8 mouse cellular contexts compared by ENCODE assay signal in genomic region chr4:123050681-123051211, GRCm38 (mm10). TPM values are rescaled to one million over a fixed set of nuclear protein-coding genes. Genes with fewer than 3 reads are reported as not detected.
DNase-seq lines count a peak whose midpoint lies in the region; ATAC-seq and TF ChIP-seq lines count a peak whose summit lies in the region.

No protein-coding gene starts in this region.

- peak overlapping the region; percentile 38; the same call in 1 of the 2 replicates for H3K27ac ChIP-seq in heart, embryonic 16.5 days (ENCODE audit: low read length)
- no peak overlapping the region for H3K27ac ChIP-seq in liver, postnatal 0 days (ENCODE audit: low read depth)

- TF ChIP-seq CTCF in liver, postnatal 0 days (IDR thresholded peaks at IDR 0.05; ENCODE audit: low read depth): no peak

- H3K27me3 ChIP-seq in heart, embryonic 16.5 days (ENCODE audit: control insufficient read depth, insufficient read depth, low read length): peaks cover 11% of the 10 kb centered on the region
- no peaks in the 10 kb centered on the region for H3K27me3 ChIP-seq in liver, postnatal 0 days (ENCODE audit: insufficient read depth, low read length)

- no peak overlapping the region for H3K9ac ChIP-seq in heart, embryonic 16.5 days (ENCODE audit: low read length)
- no peak overlapping the region for H3K9ac ChIP-seq in liver, postnatal 0 days (replicated peaks)

- WGBS in heart, embryonic 16.5 days: 22% methylated on average over 5 of the region's 5 CpGs
- WGBS in liver, postnatal 0 days (ENCODE audit: insufficient replicate concordance): 69% methylated on average over 5 of the region's 5 CpGs

- no peak for TF ChIP-seq EP300 in liver, postnatal 0 days (IDR thresholded peaks at IDR 0.05; ENCODE audit: low read depth)

- no peaks in the 10 kb centered on the region for H3K9me3 ChIP-seq in heart, embryonic 16.5 days (replicated peaks; ENCODE audit: control insufficient read depth, low read length)
- H3K9me3 ChIP-seq in liver, postnatal 0 days (ENCODE audit: low read length): no peaks in the 10 kb centered on the region

- peak overlapping the region; percentile 14; the same call in 1 of the 2 replicates for H3K4me2 ChIP-seq in heart, embryonic 16.5 days (ENCODE audit: low read depth, low read length)
- no peak overlapping the region for H3K4me2 ChIP-seq in liver, postnatal 0 days (ENCODE audit: low read depth, low read length)

- peak; percentile 92 for ATAC-seq in heart, embryonic 16.5 days (replicated peaks; ENCODE audit: extremely low read depth, insufficient read depth, low FRiP score)
- ATAC-seq in liver, postnatal 0 days: peak; percentile 96

- peaks cover 25% of the 10 kb centered on the region for H3K4me1 ChIP-seq in heart, embryonic 16.5 days (ENCODE audit: control insufficient read depth, insufficient read depth, low read length)
- peaks cover 13% of the 10 kb centered on the region for H3K4me1 ChIP-seq in liver, postnatal 0 days (ENCODE audit: insufficient read depth)

- H3K36me3 ChIP-seq in heart, embryonic 16.5 days (ENCODE audit: control insufficient read depth, insufficient read depth): peaks cover 31% of the 10 kb centered on the region
- peaks cover 48% of the 10 kb centered on the region for H3K36me3 ChIP-seq in liver, postnatal 0 days (replicated peaks; ENCODE audit: insufficient read depth, low read length)

- DNase-seq in 416B (ENCODE audit: low read depth): peak; percentile 86
- DNase-seq in adrenal gland, adult 18-20 months (ENCODE audit: low spot score in 2 of 2): peak; percentile 73 to 78
- peak; percentile 25 for DNase-seq in fibroblast of lung, adult 2 months (ENCODE audit: low read depth)
- DNase-seq in kidney, postnatal 36 days: peak; percentile 91 to 92
- DNase-seq in liver, postnatal 0 days: peak; percentile 86
- DNase-seq in ovary, postnatal 10 days (ENCODE audit: low spot score): peak; percentile 65
- peak; percentile 4 for DNase-seq in thymus, postnatal 14 days

- H3K4me3 ChIP-seq in heart, embryonic 16.5 days (ENCODE audit: low read length): no peak overlapping the region
- H3K4me3 ChIP-seq in liver, postnatal 0 days (ENCODE audit: low read depth, low read length): no peak overlapping the region

RNA-seq across cellular contexts. Expression of gene Trit1, which starts 34.3 kb away (rescaled TPM):
- total RNA-seq in adrenal gland, adult 18-20 months (2021): 10 to 100 TPM; 18.2 to 19.7 TPM
- polyA plus RNA-seq in heart, embryonic 16.5 days (2015; fragmentation: Nextera tagmentation; extraction: Ambion mirVana): 9.9 and 11.0 TPM in 2 replicates
- polyA plus RNA-seq in liver, postnatal 0 days (2015; fragmentation: Nextera tagmentation; extraction: Ambion mirVana): 7.1 and 7.5 TPM in 2 replicates

RNA-seq across cellular contexts. Expression of gene Bmp8b, which starts 54.2 kb away (rescaled TPM):
- total RNA-seq in adrenal gland, adult 18-20 months (2021): under 1 TPM; 0.17 to 0.38 TPM
- polyA plus RNA-seq in heart, embryonic 16.5 days (2015; fragmentation: Nextera tagmentation; extraction: Ambion mirVana): 0.30 and 0.45 TPM in 2 replicates
- polyA plus RNA-seq in liver, postnatal 0 days (2015; fragmentation: Nextera tagmentation; extraction: Ambion mirVana): 0.07 and 0.09 TPM in 2 replicates

RNA-seq across cellular contexts. Expression of gene Mycl, which starts 55.3 kb away (rescaled TPM):
- 1 to 10 TPM; 2.2 to 2.9 TPM for total RNA-seq in adrenal gland, adult 18-20 months (2021)
- 1.3 and 1.9 TPM in 2 replicates for polyA plus RNA-seq in heart, embryonic 16.5 days (2015; fragmentation: Nextera tagmentation; extraction: Ambion mirVana)
- 1.2 and 1.5 TPM in 2 replicates for polyA plus RNA-seq in liver, postnatal 0 days (2015; fragmentation: Nextera tagmentation; extraction: Ambion mirVana)

Comparison
In these comparisons a context has a peak if more than half of its experiments do, and no peak if none do; other contexts are left out.
1. DNase-seq: peak in every context shown above with its lines; median percentile 92 in kidney, postnatal 36 days; 86 in 416B; 86 in liver, postnatal 0 days; 76 in adrenal gland, adult 18-20 months; 65 in ovary, postnatal 10 days; 25 in fibroblast of lung, adult 2 months; 4 in thymus, postnatal 14 days.